Mouse (Mus musculus) T-helper 17 cell (primary cell): ENCODE data around the gene Agap3.

ENCODE experiments used
- in situ Hi-C, 2 experiments: fragments of 300-600 bp; cut with MboI, MseI; formaldehyde crosslinking; loops; 1 replicate in 1 of 2; 2 replicates in 1 of 2; pipeline ENCODE4 v1.15.1; 2025; ENCODE audit warnings: high pct_unique_total_duplicates in 2 of 2

Agap3 gene

GRCm38 (mm10) chr5:24452030-24452690 is at the start of gene Agap3:
TSS of gene Agap3 (plus strand) at chr5:24452177.
- in situ Hi-C loops, result loop anchor here (10.0 to 25.0 kb wide), 4 partner anchors 187 to 1015 kb away; partner anchors contain the start of genes Fam126a (in 1 of the 2), Klhl7 (in 1 of the 2) and Kmt2e (in 1 of the 2)

DNA sequence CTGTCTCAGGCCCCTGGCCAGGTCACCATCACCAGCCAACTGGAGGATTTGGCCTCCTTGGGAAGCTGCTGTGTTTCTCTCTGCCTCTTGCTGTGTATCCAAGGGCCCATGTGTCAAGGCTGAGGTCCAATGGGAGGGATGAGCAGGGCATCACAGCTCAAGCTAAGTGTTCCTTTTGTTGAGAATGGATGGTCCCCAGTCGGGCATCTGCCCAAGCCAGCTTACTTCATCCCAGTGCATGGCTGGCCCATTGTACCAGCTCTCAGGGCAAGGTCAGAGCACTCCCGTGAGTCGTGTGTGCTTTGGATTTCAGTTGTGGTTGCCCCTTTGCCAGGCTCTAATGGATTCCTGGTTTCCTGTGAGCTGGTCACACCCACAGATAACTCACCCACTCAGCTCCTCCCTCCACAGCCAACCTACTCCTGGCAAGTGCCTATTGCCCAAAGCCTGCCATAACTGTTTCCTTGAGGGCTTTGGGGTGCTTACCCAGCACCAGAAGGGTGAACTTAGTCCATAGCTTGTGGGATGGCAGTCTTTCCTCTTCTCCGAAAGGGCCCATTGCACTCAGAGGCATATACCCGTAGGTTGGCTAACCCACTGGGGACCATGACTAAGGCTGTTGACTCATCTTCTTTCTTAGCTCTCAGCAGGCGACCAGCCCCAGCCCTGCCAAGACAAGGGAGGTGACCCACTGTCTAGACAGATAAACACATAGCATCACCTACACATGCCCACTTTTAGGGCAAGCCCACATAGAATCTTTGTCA is 47.2 kb upstream of the Agap3 start:
- in situ Hi-C loops, result no loop called here

DNA sequence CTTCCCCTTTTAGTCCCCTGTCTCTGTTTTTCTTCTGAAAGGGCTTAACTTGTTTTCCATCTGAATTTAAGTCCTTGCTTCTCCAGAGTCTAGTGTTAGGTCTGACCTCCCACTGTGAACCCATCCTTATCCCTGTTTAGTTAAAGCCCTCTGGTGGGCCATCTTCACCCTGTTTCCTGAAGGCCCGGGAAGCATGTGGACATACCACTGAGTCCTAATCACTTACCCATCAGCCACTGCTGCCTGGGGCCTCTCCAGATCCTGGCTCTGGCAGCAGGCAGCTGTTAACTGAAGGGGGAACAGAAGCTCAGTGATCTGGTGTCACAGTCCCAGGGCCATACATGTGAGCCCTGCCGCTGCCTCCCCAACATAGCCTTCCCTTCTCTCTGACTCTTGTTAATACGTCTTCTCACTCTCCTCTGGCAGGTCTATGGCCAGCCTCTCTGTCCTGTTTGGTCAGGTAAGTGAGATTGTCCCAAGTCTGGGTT is 46.5 kb upstream of the Agap3 start:
- in situ Hi-C loops, result no loop called here

DNA sequence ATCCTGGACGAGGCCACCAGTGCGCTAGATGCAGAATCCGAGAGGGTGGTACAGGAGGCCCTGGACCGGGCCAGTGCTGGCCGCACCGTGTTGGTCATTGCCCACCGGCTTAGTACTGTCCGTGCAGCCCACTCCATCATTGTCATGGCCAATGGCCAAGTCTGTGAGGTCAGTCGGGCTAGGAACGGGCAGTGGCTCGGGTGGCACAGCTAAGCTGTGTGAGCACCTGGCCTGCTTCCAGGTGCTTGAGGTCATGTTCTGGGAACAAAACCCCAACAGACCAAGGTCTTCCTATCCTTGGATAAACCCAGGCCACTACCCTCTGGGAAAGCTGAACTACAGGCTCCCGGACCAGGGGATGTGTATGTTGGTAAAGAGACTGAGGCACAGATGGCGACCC is 43.3 kb upstream of the Agap3 start:
- in situ Hi-C loops, result no loop called here

DNA sequence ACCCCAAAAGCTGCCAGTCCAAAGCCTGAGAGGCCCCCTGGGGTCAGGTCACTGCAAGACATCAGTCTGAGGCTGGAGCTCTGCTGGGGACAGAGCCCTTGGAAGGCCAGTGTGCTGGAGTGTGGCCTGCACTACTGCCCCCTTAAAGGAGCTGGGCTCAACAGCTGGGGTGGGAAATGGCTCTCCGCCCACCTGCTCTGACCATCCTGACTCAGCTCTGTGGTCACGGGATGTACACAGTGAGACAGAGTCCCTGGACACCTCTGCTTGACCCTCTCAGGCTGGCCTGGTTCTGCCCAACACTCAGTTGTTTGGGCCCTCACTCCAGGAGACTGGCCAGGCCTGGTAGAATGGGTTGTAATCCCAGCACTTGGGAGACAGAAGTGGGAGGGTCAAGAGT is 42.5 kb upstream of the Agap3 start:
- in situ Hi-C loops, result no loop called here

- in situ Hi-C loops, result no loop called here
Measured at GRCm38 (mm10) chr5:24412063-24412462, 39.9 kb upstream of the Agap3 start.

DNA sequence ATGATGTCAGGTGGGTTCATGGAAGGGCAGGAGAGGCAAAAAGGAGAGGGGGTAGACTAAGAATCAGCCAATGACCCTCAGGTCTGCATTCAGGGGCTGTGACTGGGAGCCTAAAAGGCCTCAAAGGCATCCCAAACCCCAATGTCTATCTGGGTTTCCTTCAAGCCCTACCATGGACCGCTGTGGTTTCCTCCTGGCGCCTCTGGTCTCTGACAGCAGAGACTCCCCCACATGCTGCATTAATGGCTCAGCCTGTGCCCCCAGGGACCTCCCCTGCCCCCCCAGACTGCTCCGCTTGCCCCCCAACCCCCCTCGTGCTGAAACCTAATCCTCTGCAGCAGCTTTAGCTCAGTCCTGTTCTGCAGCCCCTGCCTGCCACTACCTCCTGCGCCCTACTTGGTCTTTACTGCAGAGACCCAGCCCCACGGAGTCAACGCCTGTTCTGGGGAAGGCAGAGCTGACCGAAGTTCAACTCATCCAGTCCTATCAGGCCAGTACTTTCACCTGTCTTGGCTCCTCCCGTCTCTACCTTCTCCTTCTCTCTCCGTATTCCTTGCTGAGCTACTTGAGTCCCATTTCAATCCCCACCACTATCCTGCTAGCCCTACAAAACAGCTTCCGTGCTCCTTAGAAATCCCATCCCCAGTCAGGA is 38.8 kb upstream of the Agap3 start, which contains the start of gene Asic3:
TSS of gene Asic3 (plus strand) at position 351 of the 652 bp plus-strand sequence.
- in situ Hi-C loops, result no loop called here

DNA sequence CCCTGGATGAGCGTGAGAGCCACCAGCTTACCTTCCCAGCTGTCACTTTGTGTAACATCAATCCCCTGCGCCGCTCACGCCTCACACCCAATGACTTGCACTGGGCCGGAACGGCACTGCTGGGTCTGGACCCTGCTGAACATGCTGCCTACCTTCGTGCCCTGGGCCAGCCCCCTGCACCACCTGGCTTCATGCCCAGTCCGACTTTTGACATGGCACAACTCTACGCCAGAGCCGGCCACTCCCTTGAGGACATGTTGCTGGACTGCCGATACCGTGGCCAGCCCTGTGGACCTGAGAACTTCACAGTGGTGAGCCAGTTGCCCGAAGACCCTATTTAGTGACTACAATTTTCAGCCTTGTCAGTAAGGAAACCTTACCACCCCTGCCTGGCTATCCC is 38.0 kb upstream of the Agap3 start:
- in situ Hi-C loops, result no loop called here

GRCm38 (mm10) chr5:24416222-24416736 is 35.7 kb upstream of the Agap3 start:
- in situ Hi-C loops, result no loop called here

GRCm38 (mm10) chr5:24417587-24417986 is 34.4 kb upstream of the Agap3 start:
- in situ Hi-C loops, result no loop called here

DNA sequence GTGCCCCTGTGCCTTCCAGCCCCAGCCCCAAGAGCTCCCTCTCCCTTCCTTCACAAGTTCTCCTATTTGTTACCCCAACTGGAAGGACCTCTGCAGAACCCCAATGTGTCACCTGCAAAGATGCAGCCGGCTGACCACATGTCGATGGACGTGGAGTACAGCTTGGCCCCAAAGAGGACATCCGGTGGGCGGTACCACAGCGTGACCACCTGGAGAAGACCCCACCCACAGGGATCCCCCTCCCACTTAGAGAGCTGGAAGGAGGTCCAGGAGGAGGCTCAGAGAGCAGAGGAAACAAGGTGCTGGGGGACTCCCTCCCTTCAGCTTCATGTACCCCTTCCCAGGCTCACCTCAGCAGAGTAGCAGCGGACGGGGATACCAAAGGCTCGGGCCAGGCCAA is 31.6 kb upstream of the Agap3 start:
- in situ Hi-C loops, result loop anchor here in 1 of 2 experiments (5.0 kb wide), 1 partner anchor 33 kb away; no protein-coding TSS in a partner anchor

- in situ Hi-C loops, result loop anchor here in 1 of 2 experiments (5.0 kb wide), 1 partner anchor 36 kb away; no protein-coding TSS in a partner anchor
Measured at GRCm38 (mm10) chr5:24423129-24424003, 28.6 kb upstream of the Agap3 start, which contains the start of the genes Cdk5 and Slc4a2. TSS of gene Cdk5 (minus strand) at chr5:24423530. TSS of gene Slc4a2 (plus strand) at chr5:24423837.

GRCm38 (mm10) chr5:24424004-24424781 is 27.8 kb upstream of the Agap3 start:
- in situ Hi-C loops, result loop anchor here in 1 of 2 experiments (5.0 kb wide), 1 partner anchor 37 kb away; no protein-coding TSS in a partner anchor

DNA sequence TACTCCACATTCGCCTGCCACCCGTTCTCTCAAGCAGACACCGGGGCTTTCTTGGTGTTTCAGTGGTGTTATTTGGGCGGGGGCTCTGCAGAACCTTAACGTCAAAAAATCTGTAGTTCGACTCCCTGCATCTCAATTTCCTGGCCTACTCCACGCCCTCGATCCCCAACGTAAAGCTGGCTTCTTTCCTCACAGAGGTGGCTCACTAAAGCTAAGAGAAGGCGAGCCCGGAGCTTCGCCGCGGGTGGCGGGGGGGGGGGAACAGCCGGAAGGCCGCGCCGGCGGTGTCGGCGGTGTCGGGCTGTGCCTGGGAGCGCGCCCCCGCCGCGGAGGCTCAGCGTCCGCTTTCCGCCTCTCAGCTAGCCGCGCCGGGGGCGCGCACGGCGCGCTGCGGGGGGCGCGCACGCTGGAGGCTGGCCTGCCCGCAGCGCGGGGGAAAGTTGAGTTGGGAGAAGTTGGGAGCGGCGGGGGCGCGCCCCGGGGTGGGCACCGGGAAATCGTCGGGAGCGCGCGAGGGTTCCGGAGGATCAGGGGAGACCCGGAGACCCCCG is 27.0 kb upstream of the Agap3 start:
- in situ Hi-C loops, result loop anchor here in 1 of 2 experiments (5.0 kb wide), 1 partner anchor 38 kb away; no protein-coding TSS in a partner anchor

- in situ Hi-C loops, result no loop called here
Measured at GRCm38 (mm10) chr5:24425421-24426036, 26.4 kb upstream of the Agap3 start.

GRCm38 (mm10) chr5:24426037-24426432 is 25.9 kb upstream of the Agap3 start:
- in situ Hi-C loops, result no loop called here

- in situ Hi-C loops, result no loop called here
Measured at GRCm38 (mm10) chr5:24426556-24427284, 25.3 kb upstream of the Agap3 start.

GRCm38 (mm10) chr5:24427285-24427633 is 24.7 kb upstream of the Agap3 start:
- in situ Hi-C loops, result no loop called here
